Mouse (Mus musculus) myocyte (in vitro differentiated cells): Measurements from ENCODE around the gene Itgb2.

ENCODE experiments used
- CEBPB ChIP-seq: IDR thresholded peaks from 2 replicates; pipeline ENCODE4 v1.6.1; 2011; ENCODE audit warnings: mild to moderate bottlenecking, moderate library complexity; ENCODE audit not compliant: poor library complexity, insufficient read depth, severe bottlenecking
- MYOG ChIP-seq, 3 experiments: IDR thresholded peaks; one replicate each; pipeline ENCODE4 v1.6.1; 2011; ENCODE audit warnings: control low read depth in 2 of 3, low read depth in 2 of 3, mild to moderate bottlenecking in 2 of 3; ENCODE audit not compliant: insufficient read length in 2 of 3, control insufficient read depth in 1 of 3, insufficient read depth in 1 of 3
- POLR2A ChIP-seq: IDR thresholded peaks from one replicate; pipeline ENCODE4 v1.6.1; 2011; ENCODE audit warnings: low read depth, mild to moderate bottlenecking, control low read depth, moderate library complexity; ENCODE audit not compliant: insufficient read length
- POLR2AphosphoS2 ChIP-seq: IDR thresholded peaks from one replicate; pipeline ENCODE4 v1.6.1; 2011; ENCODE audit warnings: low read depth, control low read depth; ENCODE audit not compliant: insufficient read length
- TCF3 ChIP-seq: IDR thresholded peaks from one replicate; pipeline ENCODE4 v1.6.1; 2011; ENCODE audit warnings: low read depth, control low read depth; ENCODE audit not compliant: insufficient read length

DNA sequence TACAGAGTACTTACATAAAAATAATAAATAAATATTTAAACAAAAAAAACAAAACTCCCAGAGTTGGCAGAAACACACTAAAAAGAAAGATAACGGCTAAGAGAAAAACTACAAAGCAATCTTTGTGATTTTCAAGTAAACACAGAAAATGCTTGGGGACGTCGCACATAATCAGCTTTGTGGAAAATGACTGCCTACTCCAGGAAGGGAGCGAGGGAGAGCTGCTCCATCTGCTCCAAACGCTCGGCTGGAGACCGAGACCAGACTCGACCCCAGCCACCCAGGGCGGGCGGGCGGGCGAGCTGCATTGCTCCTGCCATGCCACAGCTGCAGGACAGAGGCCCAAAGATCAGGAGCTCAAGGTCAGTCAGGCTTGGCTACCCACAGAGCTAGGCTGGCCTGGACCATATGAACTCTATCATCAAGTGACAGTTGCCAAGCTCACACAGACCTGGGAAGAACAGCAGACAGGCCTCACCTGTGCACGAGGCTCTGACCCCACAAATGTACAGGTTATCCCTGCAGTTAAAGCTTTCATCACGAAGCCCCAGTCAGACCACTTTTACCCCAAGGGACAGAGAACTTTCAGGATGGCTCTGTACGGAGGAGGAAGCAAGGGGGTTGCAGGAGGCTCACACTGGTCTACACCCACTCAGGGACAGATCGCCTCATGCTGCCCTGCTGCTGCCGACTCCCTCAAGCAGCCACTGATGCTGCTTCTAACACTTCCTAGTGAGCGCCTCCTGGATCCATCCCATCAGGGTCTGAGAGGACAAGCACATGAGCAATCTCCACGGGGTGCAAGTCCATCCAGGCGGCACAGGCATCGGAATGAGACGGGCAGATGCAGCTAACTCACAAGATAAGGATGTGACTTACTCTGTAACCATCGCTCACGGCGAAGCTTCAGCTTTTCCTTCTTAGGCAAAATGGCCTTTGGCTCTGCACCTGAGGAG lies 26.8 kb upstream of the Itgb2 start:
- TF ChIP-seq POLR2A (no peak), CEBPB (no peak), MYOG (IDR thresholded peaks at IDR 0.05; ENCODE audit: control insufficient read depth in 1 of 3, insufficient read depth in 1 of 3, insufficient read length in 2 of 3, low read depth in 2 of 3) (no peak), TCF3 (no peak), POLR2AphosphoS2 (no peak)
